Mouse (Mus musculus) brain, embryonic 14.5 days (tissue): ENCODE measurements around the gene Zfp940.

Source experiments
- CTCF ChIP-seq: fragments of 200-500 bp; IDR thresholded peaks from 2 replicates; pipeline ENCODE4 v1.5.1; 2012; ENCODE audit warnings: inconsistent platforms, mild to moderate bottlenecking, moderate library complexity, borderline replicate concordance; ENCODE audit not compliant: insufficient read depth, insufficient read length; ENCODE audit errors: extremely low read depth
- POLR2A ChIP-seq: fragments of 200-500 bp; IDR thresholded peaks from 2 replicates; pipeline ENCODE4 v1.6.1; 2012; ENCODE audit warnings: mild to moderate bottlenecking, inconsistent platforms, borderline replicate concordance; ENCODE audit not compliant: poor library complexity, insufficient read depth, insufficient read length, severe bottlenecking; ENCODE audit errors: extremely low read depth

DNA sequence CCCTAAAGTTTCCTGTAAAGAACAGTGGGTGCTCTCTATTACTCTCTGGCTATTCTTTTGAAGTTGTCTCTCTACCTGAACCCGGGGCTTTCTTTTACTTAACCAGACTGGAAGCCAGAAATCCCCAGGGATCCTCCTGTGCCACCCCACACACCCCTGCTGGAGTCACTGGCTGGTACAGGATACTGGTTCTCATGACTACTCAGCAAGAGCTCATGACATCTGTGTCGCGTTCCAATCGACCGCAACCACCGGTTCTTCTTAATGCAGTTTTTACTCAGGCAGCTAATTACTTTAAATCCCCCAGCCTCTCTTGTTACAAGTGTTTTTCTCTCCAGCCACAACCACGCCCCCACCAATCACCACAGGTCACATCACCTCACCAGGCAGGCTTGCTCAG lies 26.6 kb upstream of the Zfp940 start:
- no peak for TF ChIP-seq CTCF
- no peak for TF ChIP-seq POLR2A
